Mouse (Mus musculus) NIH3T3 (cell line): ENCODE results near the gene Sacs.
A peak's percentile ranks its signal among the peaks of the same experiment; 100 is the strongest.

Source experiments
- DNase-seq: peaks from one replicate; pipeline ENCODE4 v3.0.0-alpha.2; 2012; ENCODE audit warnings: low read depth

The Sacs gene

DNA sequence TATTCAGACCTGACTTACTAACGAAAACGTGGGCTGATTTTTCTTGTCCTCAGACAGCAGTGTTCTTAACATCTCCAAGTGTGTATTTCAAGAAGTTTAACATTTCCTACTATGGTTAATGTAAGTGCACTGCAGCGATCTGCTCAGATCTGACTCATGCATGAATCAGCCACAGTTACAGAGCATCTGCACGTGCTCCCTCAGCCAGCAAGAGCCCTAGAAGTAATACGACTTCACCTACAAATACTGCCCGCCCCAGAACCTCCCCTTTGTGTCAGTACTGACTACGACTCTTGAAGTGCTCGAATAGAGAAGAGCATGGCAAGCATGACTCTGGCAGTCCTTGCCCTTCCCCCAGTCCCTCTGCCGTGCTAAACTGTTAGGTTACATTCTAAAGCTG is 100.5 kb downstream of the Sacs start:
- DNase-seq = peak; percentile 82

DNA sequence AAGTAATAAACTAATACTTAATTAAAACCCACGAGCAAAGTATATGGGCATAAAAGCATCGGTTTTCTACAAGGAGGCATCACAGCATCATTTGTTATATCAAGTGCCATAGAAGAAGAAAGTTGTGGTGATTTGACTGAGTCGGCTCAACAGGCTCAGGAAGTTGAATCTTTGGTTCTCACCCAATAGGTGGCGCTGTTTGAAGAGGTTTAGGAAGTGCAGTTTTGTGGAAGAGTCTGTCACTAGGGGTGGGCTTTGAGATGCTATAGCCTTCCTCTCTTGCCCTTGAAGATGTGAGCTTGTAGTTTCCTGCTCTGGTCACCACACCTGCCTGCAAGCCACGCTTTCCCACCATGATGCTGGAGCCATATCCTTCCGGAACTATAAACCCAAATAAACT is 104.4 kb downstream of the Sacs start:
- DNase-seq = no peak

DNA sequence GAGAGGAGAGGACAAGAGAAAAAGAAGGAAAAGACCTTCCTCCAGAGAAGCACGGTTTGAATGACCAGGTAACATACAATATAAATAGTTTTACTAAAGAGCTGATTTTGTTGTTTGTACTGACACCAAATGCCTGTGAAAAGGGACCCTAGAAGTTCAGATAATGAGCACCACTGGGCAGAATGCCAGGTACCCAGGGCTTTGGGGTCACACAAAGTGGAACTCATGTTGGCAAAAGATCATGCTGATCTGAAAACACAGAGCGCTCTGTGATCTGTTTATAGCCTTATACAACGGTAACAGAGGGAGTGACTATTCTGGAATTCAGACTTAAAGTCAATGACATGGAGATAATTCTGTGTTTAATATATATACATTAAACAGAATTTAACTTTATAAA is 108.2 kb downstream of the Sacs start:
- no peak for DNase-seq

DNA sequence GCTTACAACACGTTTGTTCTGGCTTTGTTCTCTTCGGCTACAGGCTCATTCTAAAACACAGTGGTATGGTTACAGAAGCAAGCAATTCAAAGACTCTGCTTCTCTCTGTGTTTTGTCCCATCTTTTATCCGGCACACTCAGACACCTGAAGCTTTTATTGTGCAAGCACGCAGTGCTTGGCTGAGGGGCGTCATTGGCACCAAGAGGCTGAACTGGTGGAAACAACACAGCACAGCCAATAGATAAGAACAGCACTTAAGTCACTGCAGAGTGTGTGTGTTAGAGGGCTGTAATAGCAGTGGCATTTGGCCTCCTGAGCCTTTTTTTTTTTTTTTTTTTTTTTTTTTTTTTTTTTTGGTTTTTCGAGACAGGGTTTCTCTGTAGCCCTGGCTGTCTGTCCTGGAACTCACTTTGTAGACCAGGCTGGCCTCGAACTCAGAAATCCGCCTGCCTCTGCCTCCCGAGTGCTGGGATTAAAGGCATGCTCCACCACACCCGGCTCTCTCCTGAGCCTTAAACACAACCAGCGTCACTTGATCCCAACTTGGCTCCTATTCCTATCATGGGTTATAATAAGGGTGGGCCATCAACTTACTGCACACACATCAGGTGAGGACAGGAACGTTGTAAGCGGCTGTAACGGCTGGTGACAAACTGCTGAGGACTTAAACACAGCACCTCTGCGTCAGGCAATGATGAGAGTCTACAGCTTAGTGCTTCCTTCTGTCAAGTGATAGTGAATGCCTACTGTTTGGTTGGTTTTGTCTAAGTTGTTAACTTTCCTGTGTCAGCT is 114.5 kb downstream of the Sacs start:
- DNase-seq = no peak

DNA sequence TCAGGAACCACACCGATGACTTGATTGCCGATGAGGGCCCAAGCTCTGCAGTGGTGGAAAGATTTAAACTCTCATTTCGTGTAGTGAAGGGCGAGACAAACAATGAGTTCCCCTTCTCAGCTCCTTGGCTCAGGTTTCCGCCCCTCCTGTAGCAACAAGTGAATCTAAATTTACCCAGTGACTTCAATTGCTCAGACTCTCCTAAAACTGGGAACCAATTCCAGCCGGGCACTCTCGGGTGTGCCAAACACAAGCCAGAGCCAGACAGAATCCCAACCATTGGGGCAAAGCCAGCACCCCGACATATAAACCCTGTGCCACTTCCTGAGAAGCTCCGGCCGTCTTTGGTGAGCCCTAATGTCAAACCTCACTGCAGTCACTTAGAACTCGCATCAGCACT is 120.1 kb downstream of the Sacs start, which contains the start of gene Sgcg:
Sgcg (minus strand) TSS at position 139 of the 400 bp plus-strand sequence.
- no peak for DNase-seq

DNA sequence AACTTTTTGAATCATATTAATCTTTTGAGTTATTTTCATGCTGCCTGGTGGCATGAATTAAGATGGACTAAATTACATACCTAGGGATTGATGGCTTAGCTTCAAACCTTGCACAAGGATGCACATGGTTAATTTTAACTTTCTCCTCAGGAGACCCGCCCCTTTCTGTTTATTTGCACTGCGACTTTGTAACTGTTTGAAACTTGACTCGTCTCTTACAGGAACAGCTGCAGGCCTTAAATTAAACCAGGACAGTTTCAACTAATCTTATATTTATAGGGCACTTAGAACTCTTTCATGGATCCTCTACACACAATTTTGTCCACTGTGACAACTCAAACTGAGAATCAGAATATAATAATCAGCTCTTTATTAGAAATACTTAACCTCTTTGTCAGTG is 120.8 kb downstream of the Sacs start:
- DNase-seq = no peak

DNA sequence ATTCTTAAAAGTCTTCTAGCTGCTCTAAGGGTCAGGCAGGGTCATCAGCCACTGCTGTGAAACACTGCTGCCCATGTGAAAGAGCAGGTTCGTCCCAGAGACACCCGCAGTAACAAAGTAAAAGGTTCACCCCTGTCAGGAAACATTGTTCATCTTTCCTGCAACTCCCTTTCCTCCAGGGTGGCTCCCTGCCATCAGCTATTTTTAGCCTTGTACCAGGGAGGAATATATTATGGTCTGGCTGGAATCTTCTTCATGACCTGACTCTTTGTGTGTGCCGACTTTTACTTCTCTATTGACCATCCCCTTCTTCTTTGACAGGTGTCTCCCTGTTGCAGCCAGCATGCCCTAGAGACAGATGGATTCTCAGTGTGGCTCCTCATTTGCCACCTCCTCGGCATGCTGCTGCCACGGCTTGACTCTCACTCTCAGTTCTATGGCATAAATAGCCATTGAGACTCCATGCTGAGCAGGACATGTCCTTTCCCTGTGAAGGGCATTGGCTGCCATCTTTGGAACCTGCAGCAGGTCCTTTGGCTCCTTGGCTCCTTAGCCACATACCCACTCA is 129.7 kb downstream of the Sacs start:
- no peak for DNase-seq

- no peak for DNase-seq
Observed at GRCm38 (mm10) chr14:61274414-61275198, 136.3 kb downstream of the Sacs start.

GRCm38 (mm10) chr14:61277285-61277684 is 139.0 kb downstream of the Sacs start:
- peak; percentile 53 for DNase-seq

DNA sequence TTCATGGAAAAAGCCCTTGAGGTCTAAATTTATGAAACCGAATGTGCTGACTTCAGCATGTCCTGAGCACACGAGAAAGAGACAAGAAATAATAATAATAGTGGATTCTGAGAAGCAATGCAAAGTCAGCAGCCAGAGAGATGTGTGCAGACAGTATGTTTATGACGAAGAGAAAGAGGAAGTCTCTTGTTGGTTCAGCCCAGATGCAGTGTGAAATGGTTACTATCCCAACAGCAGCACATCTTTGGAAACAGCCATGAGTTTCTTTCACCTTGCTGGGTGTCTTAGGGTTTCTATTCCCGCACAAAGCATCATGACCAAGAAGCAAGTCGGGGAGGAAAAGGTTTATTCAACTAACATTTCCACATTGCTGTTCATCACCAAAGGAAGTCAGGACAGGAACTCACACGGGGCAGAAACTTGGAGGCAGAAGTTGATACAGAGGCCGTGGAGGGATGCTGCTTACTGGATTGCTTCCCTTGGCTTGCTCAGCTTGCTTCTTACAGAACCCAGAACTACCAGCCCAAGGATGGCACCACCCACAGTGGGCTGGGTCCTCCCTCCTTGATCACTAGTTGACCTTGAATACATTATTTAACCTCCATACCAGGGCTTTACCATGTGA is 140.5 kb downstream of the Sacs start:
- no peak for DNase-seq

GRCm38 (mm10) chr14:61288606-61289286 is 150.5 kb downstream of the Sacs start:
- DNase-seq = no peak
